Mouse (Mus musculus): ENCODE results near the gene Tgoln1.

Gene Tgoln1

DNA sequence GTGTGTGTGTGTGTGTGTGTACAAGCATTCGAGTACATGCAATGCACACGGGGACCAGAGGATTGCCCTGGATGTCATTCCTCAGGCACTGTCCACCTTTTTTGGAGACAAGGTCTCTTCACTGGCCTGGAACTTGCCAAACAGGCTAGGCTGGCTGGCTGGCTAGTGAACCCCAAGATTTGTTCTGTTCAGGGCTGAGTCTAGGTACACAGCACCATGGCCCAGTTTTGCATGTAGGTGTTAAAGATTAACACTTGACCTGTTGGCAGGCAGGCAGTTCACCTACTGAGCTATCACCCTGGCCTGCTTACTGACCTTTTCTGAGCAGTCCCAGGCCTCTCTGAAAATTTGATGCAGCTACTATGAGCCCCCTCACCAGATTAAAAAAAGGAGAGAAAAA lies 13.6 kb upstream of the Tgoln1 start:
- no peak for DNase-seq (ENCODE audit: extremely low spot score, low spot score)

DNA sequence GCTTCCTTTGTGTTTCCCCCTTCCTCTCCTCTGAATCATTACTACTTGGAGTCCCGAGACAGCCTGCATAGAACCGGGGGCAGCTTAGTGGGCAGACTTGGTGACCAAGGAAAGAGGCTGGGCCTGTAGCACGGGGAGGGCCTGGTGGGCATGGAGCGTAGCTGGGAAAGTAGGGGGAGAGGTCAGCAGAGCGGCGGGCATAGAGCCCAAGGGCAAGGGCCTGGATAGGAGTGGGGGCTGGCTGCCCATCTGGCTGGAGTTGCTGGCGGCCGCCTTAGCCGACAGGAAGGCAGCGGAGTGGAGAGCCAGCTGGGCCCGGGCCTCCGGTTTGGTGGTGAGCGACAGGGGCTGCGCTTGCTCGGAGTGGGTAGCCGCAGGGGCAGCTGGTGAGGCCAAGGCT lies 10.5 kb upstream of the Tgoln1 start:
- no peak for DNase-seq (ENCODE audit: extremely low spot score, low spot score)

DNA sequence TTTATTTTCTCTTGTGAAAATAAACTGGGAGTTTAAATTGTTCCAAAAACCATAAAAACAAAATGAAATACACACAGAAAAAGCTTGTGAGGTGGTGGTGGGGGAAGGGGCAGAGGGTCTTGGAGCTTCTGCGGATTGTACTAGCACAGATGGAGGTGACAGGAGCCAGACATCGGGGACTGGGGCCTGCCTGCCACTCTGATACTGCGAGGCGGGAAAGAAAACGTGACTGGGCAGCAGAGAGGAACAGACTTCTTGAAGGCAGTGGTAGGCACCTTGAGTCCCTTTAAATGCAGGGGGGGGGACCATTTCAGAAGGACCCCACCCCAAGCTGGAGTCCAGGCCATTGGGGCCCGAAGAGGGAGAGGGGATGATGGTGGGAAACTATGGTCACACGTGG lies 9.6 kb upstream of the Tgoln1 start:
- DNase-seq (ENCODE audit: extremely low spot score, low spot score) = no peak

DNA sequence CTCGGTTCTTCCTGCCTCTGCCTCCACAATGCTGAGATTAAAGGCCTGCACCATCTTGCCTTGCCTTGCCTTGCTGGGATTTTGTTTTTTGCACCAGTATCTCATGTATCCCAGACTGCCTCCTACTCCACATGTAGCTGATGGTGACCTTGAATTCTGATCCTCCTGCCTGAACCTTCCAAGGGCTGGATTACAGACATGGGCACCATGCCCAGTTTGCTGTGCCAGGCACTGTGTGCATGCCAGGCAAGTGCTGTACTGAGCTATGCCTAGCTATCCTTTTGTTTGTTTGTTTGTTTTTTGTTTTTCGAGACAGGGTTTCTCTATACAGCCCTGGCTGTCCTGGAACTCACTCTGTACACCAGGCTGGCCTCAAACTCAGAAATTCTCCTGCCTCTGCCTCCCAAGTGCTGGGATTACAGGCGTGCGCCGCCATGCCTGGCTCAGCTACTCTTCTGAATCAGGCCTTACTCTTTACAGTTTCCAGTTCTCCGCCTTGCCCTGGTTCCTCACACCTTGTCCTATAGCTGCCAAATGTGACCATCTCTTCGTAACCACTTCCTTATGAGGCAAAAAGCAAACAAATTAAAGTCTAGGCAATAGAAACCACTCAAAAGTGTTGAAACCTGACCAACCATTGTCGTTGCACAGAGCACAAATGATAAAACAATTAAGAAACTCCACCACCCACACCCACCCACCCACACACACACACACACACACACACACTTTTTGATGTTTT lies 7.0 kb upstream of the Tgoln1 start:
- DNase-seq (ENCODE audit: extremely low spot score, low spot score) = no peak

DNA sequence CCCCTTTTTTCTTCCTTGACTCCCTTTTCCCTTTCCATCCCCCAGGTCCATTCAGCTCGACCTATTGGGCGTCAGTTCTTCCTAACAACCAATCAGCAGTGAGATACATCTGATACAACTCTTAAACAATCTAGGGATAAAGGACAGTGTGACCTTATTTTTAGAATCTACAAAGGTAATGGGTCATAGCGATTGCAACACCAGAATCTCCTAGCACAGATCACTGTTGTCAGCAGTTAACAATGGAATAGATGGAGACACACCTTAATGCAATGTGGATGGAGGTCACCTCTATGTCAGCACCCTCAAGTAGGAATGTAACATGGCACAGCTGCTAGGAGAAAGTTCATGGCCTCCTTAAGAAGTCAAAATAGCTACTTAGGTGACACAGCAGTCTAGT lies 6.1 kb upstream of the Tgoln1 start:
- no peak for DNase-seq (ENCODE audit: extremely low spot score, low spot score)

DNA sequence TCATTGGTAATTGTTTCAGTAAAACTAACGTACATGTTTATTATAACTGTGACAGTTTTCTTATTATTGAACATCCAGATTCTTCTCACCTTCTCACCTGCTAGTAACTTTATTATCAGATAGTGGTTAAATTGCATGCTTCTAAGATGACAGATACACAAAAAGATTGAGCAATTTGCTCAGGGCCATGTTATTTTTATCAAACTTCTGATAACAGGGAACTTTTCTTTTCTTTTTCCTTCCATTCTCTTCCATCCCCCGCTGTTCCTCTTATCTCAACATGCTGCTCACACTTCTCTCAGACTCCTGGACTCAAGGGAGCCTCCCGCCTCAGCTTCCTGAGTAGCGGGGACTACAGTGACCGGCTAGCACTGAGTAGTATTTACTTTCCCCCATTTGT lies 4.1 kb upstream of the Tgoln1 start:
- no peak for DNase-seq (ENCODE audit: extremely low spot score, low spot score)

DNA sequence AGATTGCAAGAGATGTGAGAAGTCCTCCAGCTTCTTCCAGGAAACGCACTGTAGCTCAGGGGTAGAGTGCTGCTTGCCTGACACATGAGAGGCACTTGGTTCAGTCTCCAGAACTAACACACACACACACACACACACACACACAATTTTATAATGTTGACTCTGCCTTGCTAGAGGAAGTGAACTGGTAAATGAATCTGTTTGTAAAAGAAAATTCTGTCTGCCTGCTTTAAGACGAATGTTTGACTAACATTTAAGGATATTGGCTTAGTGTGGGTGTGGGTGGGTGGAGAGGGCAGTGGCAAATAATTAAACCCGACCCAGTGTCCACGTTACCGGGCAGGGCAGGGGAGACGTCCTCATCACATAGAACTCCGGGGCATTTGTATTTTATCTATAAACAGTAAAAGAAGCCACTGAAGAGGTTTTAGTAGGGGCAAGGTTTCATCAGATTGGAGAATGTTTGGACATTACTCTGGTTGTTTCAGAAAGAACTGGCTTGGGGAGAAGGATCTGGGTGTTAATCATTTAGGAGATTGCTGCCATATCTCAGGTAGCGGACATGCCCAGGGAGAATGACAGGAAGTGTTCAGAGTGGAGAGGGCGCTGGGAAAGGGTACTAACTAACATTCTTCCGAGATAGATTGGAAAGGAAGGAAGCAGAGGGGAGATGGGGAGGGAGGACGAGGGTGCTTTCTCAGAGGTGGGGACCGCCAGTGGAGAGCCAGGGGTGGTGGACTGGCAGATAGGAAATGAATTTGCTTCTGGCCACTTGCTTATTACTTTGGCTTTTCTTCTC lies 3.1 kb upstream of the Tgoln1 start:
- DNase-seq (ENCODE audit: extremely low spot score, low spot score) = no peak

DNA sequence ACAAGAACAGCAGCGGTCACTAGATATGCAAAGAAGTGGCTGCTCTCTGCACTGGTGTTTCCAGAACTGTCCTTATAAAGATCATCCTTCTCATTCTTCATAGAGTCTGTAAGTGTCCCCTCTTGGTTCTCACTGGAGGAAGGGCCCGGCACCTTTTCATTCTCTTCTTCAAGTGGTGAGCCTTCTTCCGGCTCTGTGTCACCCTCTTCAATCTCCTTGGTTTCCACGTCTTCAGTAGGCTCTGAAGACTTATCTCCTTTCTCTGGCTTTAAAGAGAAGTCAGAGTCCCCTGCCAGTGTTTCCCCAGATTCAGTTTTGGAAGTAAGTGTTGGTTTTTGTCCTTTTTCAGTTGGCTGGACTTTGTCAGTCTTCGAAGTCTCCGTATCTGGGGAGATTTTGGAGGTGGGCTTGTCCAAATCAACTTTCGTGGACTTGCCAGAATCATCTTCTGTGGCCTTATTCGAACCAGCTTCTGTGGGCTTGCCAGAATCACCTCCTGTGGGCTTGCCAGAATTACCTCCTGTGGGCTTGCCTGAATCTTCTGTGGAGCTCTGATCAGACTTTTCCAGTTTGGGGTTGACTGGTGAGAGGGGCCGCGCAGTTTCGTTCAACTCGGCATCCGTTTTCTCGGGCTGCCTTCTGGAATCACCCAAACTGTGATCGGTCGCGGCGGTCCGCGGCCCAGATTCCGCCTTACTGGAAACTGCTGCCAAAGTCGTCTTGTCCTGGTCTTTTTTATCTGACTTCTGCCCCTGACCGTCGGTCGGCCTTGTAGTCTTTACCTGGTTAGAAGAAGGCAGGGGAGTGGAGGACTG lies 1.0 kb downstream of the Tgoln1 start:
- DNase-seq (ENCODE audit: extremely low spot score, low spot score) = no peak

DNA sequence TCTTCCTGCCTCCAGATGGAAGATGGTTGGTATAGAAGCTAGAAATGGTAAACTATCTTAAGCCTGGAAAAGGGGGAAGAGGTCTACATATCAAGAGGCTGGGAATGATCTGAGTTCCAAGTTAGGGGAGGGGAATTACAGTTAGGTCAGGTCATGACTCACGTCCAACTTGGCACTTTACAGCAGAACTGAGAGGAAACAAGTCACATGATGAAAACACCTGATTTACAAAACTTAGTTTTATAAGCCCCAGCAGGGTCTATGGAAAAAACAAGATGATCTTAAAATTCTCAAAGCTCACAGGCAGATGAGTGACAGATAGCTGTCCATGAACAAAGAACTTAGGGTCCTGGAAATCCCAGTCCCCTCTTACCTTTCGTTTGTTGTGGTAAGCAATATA lies 1.6 kb downstream of the Tgoln1 start:
- DNase-seq (ENCODE audit: extremely low spot score, low spot score) = no peak

DNA sequence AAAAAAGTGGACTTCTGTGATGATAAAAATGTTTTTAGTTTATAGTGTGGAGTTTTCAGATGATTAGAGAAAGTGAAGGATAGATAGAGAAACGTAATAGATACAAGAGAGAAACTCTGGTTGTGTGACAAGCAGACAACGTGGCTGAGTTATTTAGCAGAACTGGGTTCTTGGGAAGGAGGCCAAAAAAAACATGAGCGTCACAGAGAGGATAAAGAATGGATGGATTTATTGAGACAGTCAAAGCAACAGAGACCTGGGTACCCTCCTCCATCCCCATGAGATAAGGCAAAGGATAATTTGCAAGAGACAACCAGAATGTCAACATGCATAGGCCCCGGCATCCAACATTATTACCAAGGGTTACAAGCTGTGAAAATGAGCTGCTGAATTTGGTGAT lies 6.5 kb downstream of the Tgoln1 start:
- DNase-seq (ENCODE audit: extremely low spot score, low spot score) = no peak

DNA sequence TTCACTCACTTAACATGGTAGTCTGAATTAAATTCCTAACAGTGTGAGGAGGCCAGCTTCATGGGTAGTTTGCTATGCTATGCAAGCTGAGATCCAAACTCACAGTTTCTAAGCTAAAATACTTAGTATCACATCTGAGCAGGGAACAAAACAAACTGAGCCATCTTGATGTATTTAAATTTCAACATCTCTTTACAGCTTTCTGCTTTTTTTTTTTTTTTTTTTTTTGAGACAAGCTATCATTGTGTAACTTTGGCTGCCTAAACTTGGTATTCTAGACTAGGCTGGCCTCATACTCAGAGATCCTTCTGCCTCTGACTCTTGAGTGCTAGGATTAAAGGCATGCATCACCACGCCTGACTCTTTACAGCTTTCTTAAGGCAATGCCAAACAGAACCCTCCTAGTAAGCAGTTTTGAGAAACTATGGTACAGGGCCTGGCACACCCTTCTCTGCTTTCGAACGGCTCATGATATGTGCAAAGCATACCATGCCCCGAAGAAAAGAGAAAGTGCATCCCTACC lies 8.1 kb downstream of the Tgoln1 start:
- no peak for DNase-seq (ENCODE audit: extremely low spot score, low spot score)

DNA sequence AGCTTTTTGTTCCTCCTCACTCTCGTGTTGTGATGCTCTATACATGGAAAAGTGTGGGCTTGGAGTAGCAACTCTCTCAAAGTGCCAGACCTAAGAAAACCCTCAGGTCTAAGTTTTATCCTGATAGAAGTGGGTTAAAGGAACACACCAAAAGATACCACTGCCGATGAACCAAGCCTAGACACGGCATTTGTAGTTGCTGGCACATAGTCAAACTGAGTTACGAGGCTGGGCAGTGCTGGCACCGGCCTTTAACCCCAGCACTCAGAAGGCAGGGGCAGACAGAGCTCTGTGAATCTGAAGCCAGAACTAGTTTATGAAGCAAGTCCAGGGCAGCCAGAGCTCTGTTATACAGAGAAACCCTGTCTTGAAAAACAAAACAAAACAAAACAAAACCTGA lies 9.1 kb downstream of the Tgoln1 start:
- no peak for DNase-seq (ENCODE audit: extremely low spot score, low spot score)

DNA sequence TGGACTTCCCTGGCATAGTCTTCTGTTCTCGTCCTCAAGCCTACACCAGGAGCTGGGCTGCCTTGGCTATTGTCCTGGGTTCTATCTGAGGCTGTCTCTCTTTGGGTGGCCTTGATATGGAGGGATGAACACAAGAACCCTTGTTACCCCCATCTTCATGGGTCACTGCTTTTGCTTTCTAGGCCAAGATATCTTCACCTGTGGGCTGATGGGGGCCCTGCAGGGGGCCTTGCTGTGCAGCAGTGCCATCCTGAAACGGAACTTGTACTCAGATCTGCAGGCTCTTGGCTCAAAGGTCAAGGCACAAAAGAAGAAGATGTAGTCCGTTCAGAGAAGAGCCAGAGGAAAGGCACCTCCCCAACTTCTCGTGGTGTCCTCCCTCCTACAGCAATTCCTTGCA lies 9.7 kb downstream of the Tgoln1 start:
- DNase-seq (ENCODE audit: extremely low spot score, low spot score) = no peak

DNA sequence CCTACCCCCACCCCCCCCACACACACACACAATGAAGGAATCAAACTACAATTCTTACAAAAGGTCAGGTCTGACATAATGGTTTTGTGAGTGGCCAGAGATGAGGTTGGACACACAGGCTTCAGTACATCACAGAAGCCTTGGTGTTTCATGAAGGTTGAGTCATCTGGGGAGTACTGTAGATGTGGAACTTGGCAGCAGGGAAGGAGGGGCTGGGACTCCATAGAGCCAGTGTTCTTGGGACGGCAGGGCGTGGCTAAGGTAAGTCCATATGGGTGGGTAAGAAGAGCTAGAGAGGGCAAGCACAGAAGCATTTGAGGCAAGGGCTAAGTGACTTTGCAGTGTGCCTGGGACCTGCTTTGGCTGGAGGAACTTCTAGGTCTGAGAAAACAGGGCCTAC lies 12.7 kb downstream of the Tgoln1 start:
- DNase-seq (ENCODE audit: extremely low spot score, low spot score) = no peak

DNA sequence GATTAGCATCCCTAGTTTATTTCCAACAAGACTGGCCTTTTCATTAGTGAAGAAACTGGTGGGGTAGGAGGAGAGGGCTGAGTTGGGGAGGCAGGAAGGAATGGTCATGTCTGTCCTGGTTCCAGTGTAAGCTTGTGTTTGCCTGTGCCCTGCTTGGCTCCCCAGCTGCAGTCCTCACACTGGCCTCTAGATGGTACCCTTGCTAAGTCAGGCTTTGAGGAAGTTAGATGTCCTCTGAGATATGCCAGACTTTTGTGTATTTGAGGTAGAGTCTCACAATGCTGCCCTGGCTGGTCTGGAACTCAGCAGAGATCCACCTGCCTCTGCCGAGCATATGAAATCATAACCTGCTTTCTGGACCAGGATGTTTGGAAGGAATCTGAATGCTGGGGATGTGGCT lies 15.1 kb downstream of the Tgoln1 start:
- peak; percentile 69 for DNase-seq (ENCODE audit: extremely low spot score, low spot score)

DNA sequence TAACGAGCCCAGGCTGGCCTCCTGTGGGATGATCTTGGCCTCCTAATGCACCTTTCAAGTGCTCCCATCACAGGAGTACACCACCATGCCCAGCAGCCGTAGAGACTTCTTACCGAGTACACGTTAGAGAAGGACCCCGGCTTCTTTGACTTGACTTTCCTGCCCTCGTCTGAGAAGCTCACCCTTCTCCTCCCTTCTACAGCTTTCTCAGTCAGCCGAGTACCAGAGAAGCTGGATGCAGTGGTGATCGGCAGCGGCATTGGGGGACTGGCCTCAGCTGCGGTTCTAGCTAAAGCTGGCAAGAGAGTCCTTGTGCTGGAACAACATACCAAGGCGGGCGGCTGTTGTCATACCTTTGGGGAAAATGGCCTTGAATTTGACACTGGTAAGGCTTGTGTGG lies 16.0 kb downstream of the Tgoln1 start:
- no peak for DNase-seq (ENCODE audit: extremely low spot score, low spot score)

DNA sequence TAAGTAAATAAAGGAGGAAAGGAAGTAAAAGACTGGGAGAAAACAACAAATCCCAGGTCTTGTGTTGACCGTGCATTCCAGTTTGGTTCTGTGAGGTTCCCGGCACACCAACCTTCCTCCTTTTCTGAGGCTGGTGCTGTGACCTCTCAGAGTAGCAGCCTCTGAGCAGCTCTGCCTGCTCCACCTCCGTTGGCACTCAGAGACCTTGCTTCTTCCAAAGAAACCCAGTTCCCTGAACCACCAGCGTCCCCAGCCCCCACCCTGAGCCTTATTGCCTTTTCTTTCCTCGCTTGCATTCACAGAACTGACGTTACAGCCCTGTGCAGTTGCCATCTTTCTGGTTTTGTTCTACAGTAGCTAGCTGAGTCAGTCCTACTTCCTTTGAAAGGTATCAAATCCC lies 16.6 kb downstream of the Tgoln1 start:
- DNase-seq (ENCODE audit: extremely low spot score, low spot score) = no peak

DNA sequence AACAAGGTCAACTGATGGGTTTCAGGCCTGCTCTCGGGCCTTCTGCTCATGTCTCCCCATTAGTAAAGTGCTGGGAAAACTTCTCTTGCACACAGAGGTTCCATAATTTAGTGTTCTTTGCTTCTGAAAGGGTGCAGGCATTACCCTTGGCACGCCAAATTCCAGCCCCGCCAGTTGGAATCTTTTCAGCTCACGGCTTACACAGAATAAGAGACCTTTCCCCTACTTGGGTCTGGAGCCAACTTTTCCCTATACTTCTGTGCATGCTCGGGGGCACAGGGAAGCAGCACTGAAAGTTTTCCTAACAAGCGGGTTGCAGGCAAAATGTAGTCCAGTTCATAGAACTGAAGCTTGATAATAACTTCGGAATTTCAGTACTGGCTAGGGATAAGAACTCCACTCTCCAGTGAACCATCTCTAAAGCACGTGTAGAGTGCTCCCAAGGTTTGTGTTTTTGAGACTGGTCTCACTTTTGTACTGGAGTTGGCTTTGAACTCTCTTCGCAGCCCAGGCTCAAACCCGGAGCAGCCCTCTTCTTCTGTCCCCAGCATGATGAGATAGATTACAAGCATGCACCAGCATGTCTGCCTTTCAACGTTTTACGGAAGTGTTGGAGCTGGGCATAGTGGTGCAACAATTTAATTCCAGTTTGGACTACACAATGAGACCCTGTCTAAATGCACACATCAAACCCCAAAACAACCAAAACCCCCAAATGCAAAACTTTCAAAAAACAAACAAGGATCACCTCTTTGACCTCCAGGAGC lies 17.8 kb downstream of the Tgoln1 start:
- DNase-seq (ENCODE audit: extremely low spot score, low spot score) = no peak

DNA sequence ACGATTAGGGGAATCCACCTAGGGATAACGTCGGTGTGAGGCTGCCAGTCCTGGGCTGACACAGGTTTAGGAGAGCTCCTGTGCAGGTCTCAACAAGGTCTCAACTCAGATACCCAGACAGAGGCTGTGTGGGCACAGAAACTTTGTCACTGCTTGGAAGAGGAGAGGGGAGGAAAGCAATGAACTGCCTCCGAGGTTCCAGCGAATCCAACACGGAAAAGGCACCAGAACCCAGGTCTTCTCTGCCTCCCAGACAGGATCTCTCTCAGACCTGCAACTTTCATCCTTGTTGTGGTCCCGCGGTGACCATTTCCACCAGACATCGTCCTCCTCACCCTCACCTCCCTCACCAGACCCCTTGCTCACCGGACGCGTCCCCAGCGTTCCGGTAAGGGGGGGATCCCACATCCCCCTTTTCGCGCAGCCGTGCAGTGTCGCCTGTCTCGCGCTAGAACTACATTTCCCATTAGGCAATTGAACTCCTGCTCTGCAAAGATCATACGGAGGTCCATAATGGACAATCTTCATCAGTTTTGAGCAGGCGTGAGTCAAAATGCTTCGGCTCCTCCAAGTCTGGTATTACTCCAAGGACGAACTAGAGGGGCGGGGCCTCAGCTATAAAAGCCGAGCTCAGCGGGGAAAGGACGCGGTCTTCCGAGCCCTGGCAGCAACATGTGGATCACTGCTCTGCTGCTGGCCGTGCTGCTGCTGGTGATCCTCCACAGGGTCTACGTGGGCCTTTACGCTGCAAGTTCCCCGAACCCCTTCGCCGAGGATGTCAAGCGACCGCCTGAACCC lies 18.6 kb downstream of the Tgoln1 start, which contains the start of the genes Elmod3 and Retsat:
Gene Elmod3, minus strand, starts transcription at position 458 of the 798 bp plus-strand sequence.
Gene Retsat, plus strand, starts transcription at position 520 of the 798 bp plus-strand sequence.
- DNase-seq (ENCODE audit: extremely low spot score, low spot score) = peak; percentile 88
